Mouse (Mus musculus) hindbrain, embryonic 14.5 days (tissue): ENCODE measurements around the gene Dmac1. TPM values are rescaled to one million over a fixed set of nuclear protein-coding genes. Genes with fewer than 3 reads are reported as not detected.
A peak's percentile ranks its signal among the peaks of the same experiment; 100 is the strongest.

Experiments
- ATAC-seq: fragments of 200-750 bp; cut with Nextera tagmentation; 2 replicates; pipeline ENCODE4 v1.8.0; 2017; ENCODE audit warnings: moderate number of reproducible peaks, mild to moderate bottlenecking, moderate TSS enrichment, moderate library complexity; ENCODE audit not compliant: low FRiP score
- DNase-seq: peaks from one replicate; pipeline ENCODE4 v3.0.0-alpha.2; 2015; ENCODE audit warnings: low spot score
- H3K27ac ChIP-seq: fragments of 300-500 bp; sonication (generic); 2 replicates; pipeline ENCODE4 v1.5.1; 2014; ENCODE audit warnings: mild to moderate bottlenecking, moderate library complexity
- H3K27me3 ChIP-seq: fragments of 300-500 bp; sonication (generic); 2 replicates; pipeline ENCODE4 v1.6.1; 2014; ENCODE audit warnings: mild to moderate bottlenecking, low read length, mixed read lengths; ENCODE audit not compliant: control insufficient read depth, insufficient read depth
- H3K36me3 ChIP-seq: fragments of 300-500 bp; sonication (generic); replicated peaks from 2 replicates; pipeline ENCODE4 v1.6.1; 2014; ENCODE audit not compliant: control insufficient read depth, insufficient read depth
- H3K4me1 ChIP-seq: fragments of 300-500 bp; sonication (generic); replicated peaks from 2 replicates; pipeline ENCODE4 v1.6.1; 2014; ENCODE audit warnings: antibody characterized with exemption, low read length, mixed read lengths; ENCODE audit not compliant: control insufficient read depth, insufficient read depth
- H3K4me2 ChIP-seq: fragments of 300-500 bp; sonication (generic); replicated peaks from 2 replicates; pipeline ENCODE4 v1.6.1; 2014; ENCODE audit warnings: mild to moderate bottlenecking, moderate library complexity
- H3K4me3 ChIP-seq: fragments of 300-500 bp; sonication (generic); replicated peaks from 2 replicates; pipeline ENCODE4 v1.5.1; 2014; ENCODE audit warnings: mild to moderate bottlenecking, low read length
- H3K9ac ChIP-seq: fragments of 300-500 bp; sonication (generic); 2 replicates; pipeline ENCODE4 v1.6.1; 2014
- H3K9me3 ChIP-seq: fragments of 300-500 bp; sonication (generic); 2 replicates; pipeline ENCODE4 v1.6.1; 2016; ENCODE audit warnings: low read length; ENCODE audit not compliant: control insufficient read depth
- WGBS: fragments of 180-500 bp; shearing (Covaris S2); extraction: QIAGEN DNeasy Blood & Tissue Kit; methylation state at CpG from one replicate; pipeline ENCODE4 v1.1.7; 2014; 5-methylcytosine and 5-hydroxymethylcytosine counted together
- polyA plus RNA-seq: library from polyadenylated mRNA; unstranded; fragments of >200 nt; fragmentation: Nextera tagmentation; extraction: Ambion mirVana; gene quantifications from 2 replicates; pipeline ENCODE4 v1.2.1, GENCODE M21; 2014

Dmac1 gene
- 85.0 and 95.7 TPM in 2 replicates for polyA plus RNA-seq

DNA sequence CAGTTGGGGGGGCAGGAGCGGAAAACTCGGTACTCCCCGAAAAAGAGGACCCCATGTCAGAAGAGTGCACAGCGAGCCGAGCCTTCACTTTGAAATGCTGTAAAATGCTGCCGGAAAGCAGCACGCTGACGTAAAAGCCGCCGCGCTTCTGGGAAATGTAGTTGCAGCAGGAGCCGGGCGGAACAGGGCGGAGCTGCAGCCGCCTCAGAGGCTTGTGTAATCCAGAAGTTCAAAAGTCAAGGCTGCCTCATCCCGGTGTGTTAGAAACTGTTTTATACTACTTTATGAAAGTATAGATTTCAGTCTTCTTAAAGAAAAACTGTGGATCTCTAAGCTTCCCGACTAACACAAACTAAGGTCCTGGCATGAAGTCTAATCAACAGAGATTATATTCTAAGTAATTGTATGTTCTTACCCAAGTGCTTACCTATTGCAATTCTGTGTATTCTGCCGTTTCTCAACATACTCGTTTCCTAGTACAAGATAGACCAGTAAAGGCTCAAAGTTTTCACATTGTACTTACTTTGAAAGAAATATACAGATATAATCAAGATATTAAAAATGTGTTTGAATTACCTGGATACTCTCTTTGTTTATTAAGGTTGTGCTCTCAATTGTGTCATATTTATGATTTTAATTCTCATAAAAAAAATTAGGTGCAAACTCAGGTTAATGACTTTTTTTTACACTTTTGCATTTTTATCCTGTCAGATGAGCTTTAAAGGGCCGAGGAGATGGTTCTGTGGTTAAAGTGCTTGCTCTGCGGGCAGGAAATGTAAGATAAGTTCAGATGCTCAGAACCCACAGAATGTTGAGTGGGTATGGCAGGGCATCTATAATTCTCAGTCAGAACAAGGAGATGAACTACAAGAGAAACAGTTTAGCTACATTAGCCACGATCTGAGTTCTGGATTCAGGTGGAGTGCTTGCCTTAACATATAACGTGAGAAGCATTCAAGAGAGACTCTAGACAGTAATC, at the start of gene Dmac1:
Gene Dmac1 (minus strand): TSS at position 109 of the 979 bp plus-strand sequence.
- ATAC-seq (peak; percentile 95), DNase-seq (peak; percentile 96)
- Histone ChIP-seq H3K27ac (peak within 1 kb of the TSS; percentile 36; the same call in 1 of the 2 replicates), H3K4me2 (peak within 1 kb of the TSS; percentile 63), H3K4me3 (peak within 1 kb of the TSS; percentile 82), H3K9ac (peak within 1 kb of the TSS; percentile 90), H3K36me3 (peaks cover 6% of the 10 kb centered on the region; the same call in 1 of the 2 replicates), H3K9me3 (no peaks in the 10 kb centered on the region), H3K4me1 (peaks cover 3% of the 10 kb centered on the region; the same call in 1 of the 2 replicates), H3K27me3 (no peaks in the 10 kb centered on the region)
- 19% methylated on average over 23 of the region's 23 CpGs for WGBS

DNA sequence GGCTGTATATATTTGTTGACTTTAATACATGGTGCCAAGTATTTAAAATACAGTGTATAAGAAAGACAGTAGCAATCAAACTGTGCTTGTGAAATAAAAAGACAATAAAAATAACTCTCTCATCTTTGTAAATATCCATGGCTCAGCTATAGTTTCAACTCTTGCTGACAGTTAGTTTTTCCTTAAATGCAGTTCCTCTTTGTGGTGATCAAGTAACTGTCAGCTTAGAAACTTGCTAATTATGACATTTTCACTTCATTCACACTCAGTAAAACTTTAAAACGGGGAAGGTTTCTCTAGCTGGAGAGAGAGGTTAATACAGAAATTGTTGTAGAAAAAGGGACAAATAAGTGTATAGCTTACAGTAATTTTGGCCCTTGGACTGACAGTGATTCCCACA, 37.3 kb upstream of the Dmac1 start:
- no peaks in the 10 kb centered on the region for H3K4me1 ChIP-seq
- H3K4me2 ChIP-seq: no peak overlapping the region
- no peaks in the 10 kb centered on the region for H3K36me3 ChIP-seq
- no peak overlapping the region for H3K4me3 ChIP-seq
- ATAC-seq: no peak
- WGBS: 82% methylated on average over 1 of the region's 1 CpGs
- H3K27ac ChIP-seq: no peak overlapping the region
- no peak overlapping the region for H3K9ac ChIP-seq
- no peaks in the 10 kb centered on the region for H3K27me3 ChIP-seq
- no peak for DNase-seq
- no peaks in the 10 kb centered on the region for H3K9me3 ChIP-seq

DNA sequence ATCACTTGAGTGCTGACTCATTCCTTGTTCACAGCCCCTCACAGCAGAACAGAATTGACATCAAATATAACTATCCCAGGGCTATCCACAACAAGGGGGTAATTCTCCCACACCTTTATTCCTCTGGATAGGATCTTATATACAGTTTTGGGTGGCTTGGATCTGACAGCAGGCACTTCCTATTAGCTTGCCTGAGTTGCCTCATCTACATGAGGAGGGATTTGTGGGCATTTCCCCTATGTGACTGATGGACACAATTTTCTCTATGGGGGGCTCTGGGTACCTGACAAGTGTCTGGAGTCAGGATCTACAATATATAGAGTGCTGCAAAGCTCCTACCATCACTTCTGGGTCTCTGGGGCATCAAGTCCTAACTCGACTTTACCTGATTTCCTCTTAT, 36.9 kb upstream of the Dmac1 start:
- Histone ChIP-seq H3K36me3 (no peaks in the 10 kb centered on the region), H3K9ac (no peak overlapping the region), H3K9me3 (no peaks in the 10 kb centered on the region), H3K4me2 (no peak overlapping the region), H3K4me3 (no peak overlapping the region), H3K4me1 (no peaks in the 10 kb centered on the region), H3K27me3 (no peaks in the 10 kb centered on the region), H3K27ac (no peak overlapping the region)
- no peak for DNase-seq
- WGBS: 81% methylated on average over 1 of the region's 1 CpGs
- no peak for ATAC-seq

DNA sequence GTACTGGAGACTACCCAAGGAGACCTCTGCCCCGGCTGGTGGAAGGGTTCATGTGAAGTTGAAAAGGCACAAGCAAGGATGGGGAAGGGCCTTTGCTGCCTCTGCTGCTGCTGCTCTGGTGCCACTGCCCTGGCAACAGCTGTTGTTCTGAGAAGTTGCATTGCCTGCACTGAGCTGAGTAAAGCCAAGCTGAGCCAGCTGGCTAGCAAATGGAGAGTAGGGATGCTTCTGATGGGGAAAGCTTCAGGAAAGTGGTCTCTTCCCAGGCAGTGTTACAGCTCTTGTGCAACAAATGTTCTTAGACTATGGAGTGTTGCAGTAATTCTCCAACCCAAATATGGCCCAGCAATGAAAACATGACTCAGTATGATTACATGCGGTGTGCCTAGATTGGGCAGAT, 33.8 kb upstream of the Dmac1 start:
- Histone ChIP-seq H3K27ac (no peak overlapping the region), H3K4me2 (no peak overlapping the region), H3K9me3 (no peaks in the 10 kb centered on the region), H3K4me1 (no peaks in the 10 kb centered on the region), H3K36me3 (no peaks in the 10 kb centered on the region), H3K27me3 (no peaks in the 10 kb centered on the region), H3K4me3 (no peak overlapping the region), H3K9ac (no peak overlapping the region)
- WGBS: 89% methylated on average over 2 of the region's 2 CpGs
- ATAC-seq: no peak
- DNase-seq: no peak

DNA sequence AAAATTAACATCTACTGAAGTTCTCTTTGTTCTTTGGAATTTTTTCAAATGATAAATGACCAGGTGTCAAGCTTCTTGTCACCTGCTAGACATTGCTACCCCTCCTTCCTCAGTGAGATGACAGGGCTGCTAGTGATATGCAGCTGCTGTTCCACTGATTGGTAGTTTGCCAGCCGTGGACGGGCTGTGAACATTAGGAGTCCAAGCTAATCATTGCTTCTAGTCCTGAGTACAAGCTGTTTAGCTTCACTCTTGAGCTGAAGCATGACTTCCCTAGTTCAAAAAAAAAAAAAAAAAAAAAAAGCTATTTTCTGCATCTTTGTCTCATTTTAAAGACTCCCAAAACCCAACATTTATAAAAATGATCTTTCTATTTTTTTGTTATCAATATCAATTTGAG, 33.2 kb upstream of the Dmac1 start:
- ATAC-seq: no peak
- no peak overlapping the region for H3K9ac ChIP-seq
- H3K4me2 ChIP-seq: no peak overlapping the region
- no peaks in the 10 kb centered on the region for H3K9me3 ChIP-seq
- no peak overlapping the region for H3K4me3 ChIP-seq
- H3K27me3 ChIP-seq: no peaks in the 10 kb centered on the region
- H3K36me3 ChIP-seq: no peaks in the 10 kb centered on the region
- DNase-seq: no peak
- WGBS: 90% methylated on average over 2 of the region's 2 CpGs
- no peaks in the 10 kb centered on the region for H3K4me1 ChIP-seq
- no peak overlapping the region for H3K27ac ChIP-seq

DNA sequence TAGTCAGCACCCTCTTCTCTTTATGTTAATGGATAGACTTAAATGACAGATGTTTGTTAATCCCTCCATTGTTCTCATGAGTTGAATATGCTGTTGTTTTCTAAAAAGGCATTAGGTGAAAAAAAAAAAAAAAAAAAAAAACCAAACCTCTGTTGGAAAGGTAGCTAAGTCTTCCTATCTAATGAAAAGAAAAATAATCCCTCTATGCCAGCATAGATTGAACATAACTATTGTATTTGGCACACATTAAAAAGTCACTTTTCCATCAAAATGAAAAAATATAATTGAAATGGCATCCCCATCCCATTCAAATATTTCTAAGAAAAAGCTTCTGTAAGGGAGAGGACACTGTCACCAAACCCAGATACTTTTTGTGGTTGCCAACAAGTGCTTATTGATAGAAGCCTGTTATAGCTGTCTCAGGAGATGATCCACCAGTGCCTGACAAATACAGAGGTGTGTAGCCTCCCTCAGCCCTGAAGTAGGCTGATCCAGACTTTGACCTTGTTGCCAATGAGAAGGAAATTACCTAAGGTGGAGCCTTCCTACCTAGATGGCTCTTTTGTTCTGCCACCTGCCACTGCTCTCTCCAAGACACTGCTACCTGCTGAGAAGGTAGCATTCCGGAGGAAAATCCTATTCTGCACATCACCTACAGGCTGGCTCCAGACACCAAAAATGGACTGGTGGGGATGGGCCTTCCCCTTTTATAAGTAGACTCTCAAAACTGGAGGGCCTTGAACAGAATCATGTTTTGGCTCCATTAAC, 22.3 kb upstream of the Dmac1 start:
- Histone ChIP-seq H3K36me3 (no peaks in the 10 kb centered on the region), H3K9ac (no peak overlapping the region), H3K27ac (no peak overlapping the region), H3K27me3 (no peaks in the 10 kb centered on the region), H3K4me2 (no peak overlapping the region), H3K4me1 (no peaks in the 10 kb centered on the region), H3K9me3 (no peaks in the 10 kb centered on the region), H3K4me3 (no peak overlapping the region)
- no peak for ATAC-seq
- 86% methylated on average over 1 of the region's 1 CpGs for WGBS
- DNase-seq: no peak

DNA sequence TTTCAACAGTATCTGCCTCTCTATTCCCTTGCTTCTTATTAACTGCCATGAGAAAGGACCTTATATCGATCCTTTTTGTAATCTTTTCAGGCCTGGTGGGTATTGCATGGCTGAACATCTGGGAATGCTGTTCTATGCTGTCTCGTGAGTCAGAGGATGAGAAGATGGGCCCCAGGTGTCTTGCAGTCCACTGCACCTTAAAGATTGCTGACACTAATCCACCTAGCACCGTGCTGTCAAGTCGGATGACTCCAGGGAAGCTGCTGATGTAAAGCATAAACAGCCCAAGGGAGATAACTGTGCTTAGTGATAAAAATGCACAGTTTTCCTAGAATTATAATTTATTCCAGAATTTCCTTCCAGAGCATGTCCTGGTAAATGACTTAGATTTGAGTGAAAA, 14.2 kb upstream of the Dmac1 start:
- no peak for DNase-seq
- Histone ChIP-seq H3K4me2 (no peak overlapping the region), H3K4me3 (no peak overlapping the region), H3K9ac (no peak overlapping the region), H3K27me3 (no peaks in the 10 kb centered on the region), H3K27ac (no peak overlapping the region), H3K36me3 (no peaks in the 10 kb centered on the region), H3K4me1 (no peaks in the 10 kb centered on the region), H3K9me3 (no peaks in the 10 kb centered on the region)
- ATAC-seq: no peak
- 63% methylated on average over 4 of the region's 4 CpGs for WGBS

DNA sequence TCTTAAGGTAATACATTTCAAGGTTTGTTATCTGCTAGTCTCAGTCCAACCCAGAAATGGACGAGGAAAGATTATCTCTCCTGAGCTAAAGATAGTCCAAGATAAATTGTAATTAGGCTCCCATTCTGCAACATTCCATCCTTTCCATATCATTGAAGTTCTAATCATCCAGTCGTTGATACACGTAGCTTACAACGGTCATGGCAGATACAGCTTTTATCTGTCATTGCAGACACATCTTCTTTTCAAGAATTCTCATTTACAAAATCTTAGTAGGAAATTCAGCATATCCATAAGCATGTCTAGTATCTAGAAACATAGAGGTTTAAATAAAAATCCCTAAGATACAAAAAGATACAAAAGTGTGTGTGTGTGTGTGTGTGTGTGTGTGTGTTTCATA, 13.0 kb upstream of the Dmac1 start:
- Histone ChIP-seq H3K36me3 (no peaks in the 10 kb centered on the region), H3K4me1 (no peaks in the 10 kb centered on the region), H3K4me2 (no peak overlapping the region), H3K27me3 (no peaks in the 10 kb centered on the region), H3K9ac (no peak overlapping the region), H3K27ac (no peak overlapping the region), H3K4me3 (no peak overlapping the region), H3K9me3 (no peaks in the 10 kb centered on the region)
- 86% methylated on average over 4 of the region's 4 CpGs for WGBS
- ATAC-seq: no peak
- DNase-seq: no peak
